Mouse (Mus musculus) adrenal gland, adult (tissue): ENCODE data around the gene Dgkz.

ENCODE experiments used
- DNase-seq, 2 experiments: peaks; one replicate each; pipeline ENCODE4 v3.0.0; 2022 to 2023; ENCODE audit warnings: low spot score in 1 of 2; ENCODE audit not compliant: inconsistent age in 2 of 2

The Dgkz gene

GRCm38 (mm10) chr2:91975581-91976541 lies at the start of gene Dgkz:
Gene Dgkz (minus strand): TSS chr2:91975864.
- peak; percentile 20 to 52 for DNase-seq

GRCm38 (mm10) chr2:92025202-92025601 lies 49.5 kb upstream of the Dgkz start:
- no peak for DNase-seq

- DNase-seq, result peak; percentile 87 to 92
Measured at GRCm38 (mm10) chr2:92024274-92024672, 48.6 kb upstream of the Dgkz start, which contains the start of gene Creb3l1. Gene Creb3l1 (minus strand): TSS chr2:92024502.

- DNase-seq, result peak; percentile 52 to 67
Measured at GRCm38 (mm10) chr2:92023362-92024273, 48.0 kb upstream of the Dgkz start.

- DNase-seq, result no peak
Measured at GRCm38 (mm10) chr2:92020676-92021265, 45.1 kb upstream of the Dgkz start.

- no peak for DNase-seq
Measured at GRCm38 (mm10) chr2:92017440-92017839, 41.8 kb upstream of the Dgkz start.

GRCm38 (mm10) chr2:92016981-92017380 lies 41.3 kb upstream of the Dgkz start:
- DNase-seq, result peak; percentile 86 to 90

- DNase-seq, result no peak
Measured at GRCm38 (mm10) chr2:92014891-92015290, 39.2 kb upstream of the Dgkz start.

GRCm38 (mm10) chr2:92014248-92014647 lies 38.6 kb upstream of the Dgkz start:
- DNase-seq, result no peak

GRCm38 (mm10) chr2:92012768-92013445 lies 37.2 kb upstream of the Dgkz start:
- no peak for DNase-seq

GRCm38 (mm10) chr2:92011424-92012353 lies 36.0 kb upstream of the Dgkz start:
- DNase-seq, result peak in 1 of 2 experiments; percentile 51

GRCm38 (mm10) chr2:92008623-92009404 lies 33.1 kb upstream of the Dgkz start:
- peak; percentile 55 to 68 for DNase-seq

- DNase-seq, result peak; percentile 98
Measured at GRCm38 (mm10) chr2:92007933-92008622, 32.4 kb upstream of the Dgkz start.

GRCm38 (mm10) chr2:92006983-92007921 lies 31.6 kb upstream of the Dgkz start:
- DNase-seq, result peak; percentile 61 to 67

- no peak for DNase-seq
Measured at GRCm38 (mm10) chr2:92006491-92006890, 30.8 kb upstream of the Dgkz start.

- peak; percentile 74 to 83 for DNase-seq
Measured at GRCm38 (mm10) chr2:92004617-92005016, 29.0 kb upstream of the Dgkz start.
